Mouse (Mus musculus) thymus, postnatal 25 days (tissue): ENCODE results near the gene Agpat4.
A peak's percentile ranks its signal among the peaks of the same experiment; 100 is the strongest.
"Not testable (repeated sequence)": the region's sequence is repeated elsewhere in the genome, so short reads cannot be mapped to it uniquely, and the experiment has no call there.

Experiments
- DNase-seq: peaks from one replicate; pipeline ENCODE4 v3.0.0; 2022

The Agpat4 gene

GRCm38 (mm10) chr17:12118561-12118925 is at the start of gene Agpat4:
TSS of gene Agpat4 (plus strand) at chr17:12118704.
- DNase-seq = no peak

GRCm38 (mm10) chr17:12076816-12077215 is 41.7 kb upstream of the Agpat4 start:
- DNase-seq = no peak

DNA sequence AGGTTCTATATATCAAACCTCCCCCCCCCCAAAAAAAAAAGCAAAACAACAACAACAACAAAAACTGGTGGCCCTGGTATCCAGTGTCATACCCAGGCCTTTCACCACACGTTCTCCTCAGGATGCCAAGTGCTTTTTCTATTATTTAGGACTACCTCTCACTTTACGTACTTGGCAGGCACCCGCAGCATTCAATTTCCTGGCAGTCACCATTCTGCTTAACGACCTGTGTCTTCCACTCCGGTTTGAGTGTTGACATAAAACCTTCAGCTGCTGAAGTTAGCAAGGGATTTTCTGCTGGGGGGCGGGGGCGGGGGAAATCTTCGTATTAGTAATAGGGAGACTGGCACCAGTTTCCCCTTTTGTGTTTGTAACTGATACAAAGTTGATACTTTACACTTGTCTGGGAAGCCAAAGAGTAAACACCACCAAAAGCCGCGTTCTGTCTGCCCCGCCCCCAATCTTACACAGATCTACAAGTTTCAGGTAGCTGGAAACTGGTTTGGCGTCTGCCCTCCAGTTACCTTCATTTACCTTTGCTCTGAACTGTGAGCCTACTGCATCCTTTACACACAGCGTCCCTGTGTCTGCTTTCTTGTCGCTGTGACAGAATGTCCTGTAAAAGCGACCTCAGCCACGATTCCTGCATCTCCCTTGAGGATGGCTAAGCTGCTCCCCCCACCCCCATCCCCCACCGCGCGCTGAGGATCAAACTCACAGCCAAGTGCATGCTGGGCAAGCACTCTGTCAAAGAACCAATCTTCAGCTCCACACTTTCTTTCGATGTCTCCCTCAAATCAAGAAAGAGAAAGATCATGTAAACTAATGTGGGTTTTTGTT is 37.6 kb upstream of the Agpat4 start:
- DNase-seq = no peak

- no peak for DNase-seq
These were observed 36.3 kb upstream of the Agpat4 start for GRCm38 (mm10) chr17:12082201-12082600.

DNA sequence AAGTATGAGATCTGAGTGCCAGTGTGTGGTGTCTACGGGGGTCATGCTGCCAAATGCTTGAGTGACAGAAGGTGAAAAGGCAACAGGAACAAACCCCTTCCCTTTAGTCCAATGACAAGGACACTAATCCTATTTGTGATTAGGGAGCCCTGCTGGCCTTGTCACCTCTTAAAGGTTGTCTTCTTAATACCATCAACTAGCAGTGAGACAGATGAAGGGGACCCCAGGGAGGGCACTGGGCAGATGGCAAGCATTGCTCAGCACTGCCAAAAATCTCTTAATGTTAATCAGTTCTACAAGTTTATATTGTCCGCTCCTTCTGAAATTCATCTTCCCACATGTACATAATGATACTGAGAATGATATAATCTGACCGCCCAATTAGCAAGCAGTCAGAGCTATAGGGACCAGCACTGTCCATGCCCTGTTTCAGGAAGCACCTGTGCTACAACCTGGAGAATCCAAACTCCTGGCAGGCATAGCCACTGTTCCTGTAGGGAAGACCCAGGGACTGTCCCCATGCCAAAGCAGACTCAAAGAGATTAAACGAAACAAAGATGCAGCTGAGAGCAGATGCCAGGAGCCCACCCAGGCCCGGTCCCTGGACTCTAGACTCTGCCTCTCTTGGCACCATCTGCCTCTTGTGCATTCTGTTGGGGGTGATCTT is 28.1 kb upstream of the Agpat4 start:
- no peak for DNase-seq

DNA sequence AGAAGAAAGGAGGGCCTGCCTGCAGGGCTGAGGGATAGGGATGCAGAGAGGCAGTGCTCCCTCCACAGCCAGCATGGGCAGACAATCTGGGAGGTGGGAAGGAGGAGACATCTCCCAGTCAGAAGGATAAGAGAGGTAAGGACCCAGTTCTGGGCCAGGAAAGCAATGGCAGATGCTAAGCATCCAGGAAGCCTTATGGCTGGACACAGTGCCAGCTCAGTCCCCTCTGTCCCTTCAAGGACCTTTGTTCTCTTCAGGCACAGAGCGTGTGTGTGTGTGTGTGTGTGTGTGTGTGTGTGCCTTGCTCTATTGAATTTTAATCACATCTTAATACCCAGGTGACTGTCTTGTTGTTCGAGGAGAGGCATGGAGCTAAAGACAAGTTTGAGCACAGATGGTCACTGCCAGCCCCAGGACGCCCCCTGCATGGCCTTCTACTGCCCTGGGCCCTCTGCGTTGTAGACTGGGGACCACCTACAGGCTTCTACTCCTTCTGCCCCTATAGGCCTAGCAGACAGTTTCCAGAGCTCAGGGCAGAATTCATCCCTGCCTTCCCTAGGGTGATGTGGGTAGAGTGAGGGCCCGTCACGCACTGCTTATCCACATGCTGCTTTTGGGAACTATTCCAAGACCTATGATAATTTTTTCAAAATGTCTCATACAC is 25.5 kb upstream of the Agpat4 start:
- no peak for DNase-seq

DNA sequence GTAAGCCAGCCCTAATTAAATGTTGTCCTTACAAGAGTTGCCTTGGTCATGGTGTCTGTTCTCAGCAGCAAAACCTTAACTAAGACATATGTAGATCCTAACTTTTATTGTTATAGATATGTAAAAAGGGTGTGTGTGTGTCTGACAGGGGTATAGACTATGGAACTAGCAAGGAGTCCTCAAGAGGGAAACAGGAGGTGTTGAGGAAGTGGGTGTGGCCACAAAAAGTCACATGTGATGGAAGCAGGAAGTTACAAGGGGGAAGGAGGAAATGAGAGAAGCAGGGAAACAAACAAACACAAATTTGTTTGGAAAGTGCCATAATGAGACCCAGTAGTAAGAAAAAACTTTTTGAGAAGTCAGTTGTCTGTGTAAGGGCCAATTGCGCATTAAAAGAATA is 24.5 kb upstream of the Agpat4 start:
- no peak for DNase-seq

GRCm38 (mm10) chr17:12094827-12095590 is 23.5 kb upstream of the Agpat4 start:
- DNase-seq = no peak

GRCm38 (mm10) chr17:12099415-12099814 is 19.1 kb upstream of the Agpat4 start:
- no peak for DNase-seq

DNA sequence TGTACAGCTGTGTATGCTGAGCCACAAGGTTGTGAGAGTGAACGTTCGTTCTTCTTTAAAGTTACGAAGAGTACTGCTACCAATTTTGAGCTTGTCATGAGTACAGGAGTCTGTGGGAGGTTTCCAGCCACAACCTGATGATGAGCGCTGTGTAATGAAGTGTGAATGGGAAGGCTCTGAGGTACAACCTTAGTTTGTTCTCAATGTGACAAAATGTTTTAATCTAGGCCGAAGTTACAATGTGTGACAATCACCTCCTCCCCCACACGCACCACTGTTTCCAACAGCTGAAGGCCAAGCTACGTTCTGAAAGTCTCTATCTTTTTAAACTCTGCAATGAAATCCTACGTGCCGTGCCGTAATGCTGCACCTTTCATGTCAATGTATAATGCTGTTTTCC is 16.2 kb upstream of the Agpat4 start:
- DNase-seq = no peak

DNA sequence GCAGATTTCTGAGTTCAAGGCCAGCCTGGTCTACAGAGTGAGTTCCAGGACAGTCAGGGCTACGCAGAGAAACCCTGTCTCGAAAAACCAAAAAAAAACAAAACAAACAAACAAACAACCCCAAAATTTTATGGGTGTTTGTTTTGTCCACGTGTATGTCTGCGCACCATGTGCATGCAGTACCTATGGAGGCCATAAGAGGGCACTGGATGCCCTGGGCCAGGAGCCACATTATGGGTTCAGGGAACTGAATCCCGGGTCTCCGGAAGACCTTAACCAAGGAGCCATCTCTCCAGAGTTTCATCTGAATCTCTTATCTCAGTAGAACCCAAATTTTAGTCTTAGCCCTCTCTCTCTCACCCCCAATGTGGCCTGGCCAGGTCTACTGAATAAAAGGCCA is 14.7 kb upstream of the Agpat4 start:
- peak; percentile 40 for DNase-seq

DNA sequence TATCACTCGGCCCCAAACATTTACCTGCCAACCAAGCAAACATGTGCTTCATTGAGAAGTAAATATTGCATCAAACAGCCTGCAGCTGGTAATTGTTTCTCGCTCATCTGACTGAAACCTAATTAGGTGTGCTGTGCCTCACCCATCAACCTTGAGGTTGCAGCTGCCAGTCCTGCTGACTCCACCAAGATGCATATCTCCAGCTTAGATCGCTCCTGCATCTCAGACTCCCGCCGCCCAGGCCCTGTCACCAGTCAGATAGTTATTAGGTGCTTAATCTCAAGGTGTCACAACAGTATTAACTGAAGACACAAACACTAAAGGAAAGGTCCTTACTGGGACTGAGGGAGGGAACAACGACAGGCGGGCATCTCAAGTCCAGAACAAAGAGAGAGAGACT is 14.3 kb upstream of the Agpat4 start:
- no peak for DNase-seq

- no peak for DNase-seq
These were observed 13.8 kb upstream of the Agpat4 start for GRCm38 (mm10) chr17:12104690-12105089.

DNA sequence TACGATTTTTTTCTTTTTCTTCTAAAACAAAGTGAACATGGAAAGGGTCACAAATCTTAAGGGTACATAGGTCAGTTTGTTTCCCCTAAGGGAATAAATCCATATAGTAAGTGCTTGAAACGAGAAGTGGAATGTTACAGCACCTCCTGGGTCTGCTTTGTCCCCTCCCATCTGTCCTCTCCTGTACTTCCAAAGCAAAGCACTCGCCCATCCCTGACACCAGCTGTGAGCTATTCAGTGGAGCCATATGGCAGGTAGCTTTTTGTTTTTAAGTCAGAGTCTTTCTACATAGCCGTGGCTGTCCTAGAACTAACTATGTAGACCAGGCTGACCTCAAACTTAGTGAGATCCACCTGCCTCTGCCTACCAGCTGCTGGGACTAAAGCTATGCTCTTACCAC is 12.2 kb upstream of the Agpat4 start:
- no peak for DNase-seq

- DNase-seq = no peak
These were observed 4.9 kb upstream of the Agpat4 start for GRCm38 (mm10) chr17:12113626-12114025.

- DNase-seq = no peak
These were observed 3.4 kb upstream of the Agpat4 start for GRCm38 (mm10) chr17:12115086-12115485.

DNA sequence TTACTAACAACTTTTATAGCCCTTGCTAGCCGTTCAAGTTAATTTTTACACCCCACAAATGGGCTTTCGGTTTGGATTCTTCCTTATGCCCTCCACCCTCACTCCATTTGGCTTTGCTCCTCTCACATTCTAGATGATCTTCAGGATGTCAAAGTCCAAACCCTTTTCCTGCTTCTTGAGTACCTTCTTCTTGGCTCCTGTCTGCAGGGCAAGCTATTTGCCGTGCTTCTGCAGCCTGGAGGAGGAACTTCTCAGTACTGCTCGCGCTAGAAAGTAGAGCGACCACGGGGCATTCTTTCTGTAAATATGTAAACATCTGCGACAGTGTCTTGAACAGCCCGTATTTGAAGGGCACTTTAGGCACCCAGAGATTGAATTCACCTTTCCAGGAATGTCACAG is 373 bp upstream of the Agpat4 start:
- DNase-seq = peak; percentile 22

GRCm38 (mm10) chr17:12118926-12119641 is 580 bp downstream of the Agpat4 start:
- peak; percentile 82 for DNase-seq

- DNase-seq = peak; percentile 36
These were observed 1.2 kb downstream of the Agpat4 start for GRCm38 (mm10) chr17:12119675-12120074.

DNA sequence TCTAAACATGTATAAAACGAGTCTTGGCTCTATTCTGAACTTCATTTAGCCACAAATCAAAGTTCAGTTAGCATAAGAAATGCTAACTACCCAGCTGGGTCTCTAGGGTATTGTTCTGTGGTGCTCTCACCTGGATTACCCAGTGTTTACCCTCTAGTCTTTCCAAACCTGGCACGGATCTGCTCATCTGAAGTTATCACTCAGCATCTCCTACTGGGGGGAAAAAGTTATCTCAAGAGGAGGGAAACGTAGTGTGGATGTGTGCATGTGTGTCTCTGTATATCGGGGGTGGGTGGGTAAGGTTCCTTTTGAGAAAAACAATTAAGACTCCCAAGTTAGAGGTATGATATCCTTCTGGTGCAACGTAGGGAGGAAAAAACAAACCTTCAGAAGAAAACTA is 1.8 kb downstream of the Agpat4 start:
- DNase-seq = no peak

- DNase-seq = no peak
These were observed 2.8 kb downstream of the Agpat4 start for GRCm38 (mm10) chr17:12121226-12121794.

- not testable (repeated sequence) for DNase-seq
These were observed 3.8 kb downstream of the Agpat4 start for GRCm38 (mm10) chr17:12122262-12122661.
